Mouse (Mus musculus): ENCODE measurements around the gene Gm21858. TPM values are rescaled to one million over a fixed set of nuclear protein-coding genes. Genes with fewer than 3 reads are reported as not detected.

Gene Gm21858
- polyA plus RNA-seq (2014; fragmentation: Illumina TruSeq; extraction: RNeasy Lipid Tissue Mini Kit (QIAGEN cat#74804); ENCODE audit: low replicate concordance), result not detected

DNA sequence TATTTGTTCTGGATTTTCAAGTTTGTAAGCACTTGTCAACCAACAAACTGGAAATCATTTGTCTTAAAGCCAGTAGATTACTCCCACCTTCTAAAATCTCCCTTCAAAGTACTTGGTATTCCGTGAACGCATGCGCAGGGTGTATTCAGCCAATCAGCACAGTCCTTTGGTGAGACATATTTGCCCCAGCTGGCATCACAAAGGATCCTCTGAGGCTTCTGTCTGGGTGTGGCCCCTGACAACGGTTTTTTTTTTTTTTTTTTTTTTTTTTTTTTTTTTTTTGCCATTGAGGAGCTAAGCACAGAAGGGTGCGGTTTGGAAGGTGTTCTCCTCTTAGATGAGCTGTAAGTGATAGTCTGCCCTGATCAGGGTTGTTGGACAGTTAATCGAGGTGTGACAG, at the start of gene Gm21858:
Gene Gm21858, plus strand, starts transcription at position 301 of the 400 bp plus-strand sequence.

All from small intestine, adult 10 weeks (tissue).